Mouse (Mus musculus) CH12.LX (cell line): Measurements from ENCODE around the gene Cib4.

ENCODE experiments used
- KAT2A ChIP-seq: IDR thresholded peaks from 2 replicates; pipeline ENCODE4 v1.6.1; 2012; ENCODE audit warnings: low read length, improper control_type of control experiment, inconsistent platforms; ENCODE audit not compliant: insufficient replicate concordance
- USF1 ChIP-seq: IDR thresholded peaks from 2 replicates; pipeline ENCODE4 v1.6.1; 2014; ENCODE audit warnings: low read depth, mild to moderate bottlenecking, inconsistent platforms, low read length, improper control_type of control experiment

GRCm38 (mm10) chr5:30493723-30494122 lies 51.9 kb downstream of the Cib4 start:
- TF ChIP-seq USF1 (no peak), KAT2A (no peak)
